Mouse (Mus musculus) stomach, postnatal 0 days (tissue): ENCODE data around the gene Iqcg. TPM values are rescaled to one million over a fixed set of nuclear protein-coding genes. Genes with fewer than 3 reads are reported as not detected.

Experiments
- ATAC-seq: fragments of 200-750 bp; cut with Nextera tagmentation; 2 replicates; pipeline ENCODE4 v1.8.0; 2017; ENCODE audit not compliant: low FRiP score, low TSS enrichment
- DNase-seq: peaks from one replicate; pipeline ENCODE4 v3.0.0-alpha.2; 2016; ENCODE audit warnings: low spot score
- H3K27ac ChIP-seq: fragments of 300-500 bp; sonication (generic); replicated peaks from 2 replicates; pipeline ENCODE4 v1.5.1; 2014; ENCODE audit warnings: mild to moderate bottlenecking, control low read depth
- H3K27me3 ChIP-seq: fragments of 300-500 bp; sonication (generic); 2 replicates; pipeline ENCODE4 v1.6.1; 2014; ENCODE audit warnings: low read length; ENCODE audit not compliant: control insufficient read depth, insufficient read depth
- H3K36me3 ChIP-seq: fragments of 300-500 bp; sonication (generic); 2 replicates; pipeline ENCODE4 v1.6.1; 2014; ENCODE audit warnings: low read length, mixed read lengths; ENCODE audit not compliant: control insufficient read depth, insufficient read depth
- H3K4me1 ChIP-seq: fragments of 300-500 bp; sonication (generic); replicated peaks from 2 replicates; pipeline ENCODE4 v1.6.1; 2014; ENCODE audit warnings: antibody characterized with exemption; ENCODE audit not compliant: control insufficient read depth, insufficient read depth
- H3K4me2 ChIP-seq: fragments of 300-500 bp; sonication (generic); replicated peaks from 2 replicates; pipeline ENCODE4 v1.6.1; 2014; ENCODE audit warnings: low read depth, mild to moderate bottlenecking, control low read depth, moderate library complexity
- H3K4me3 ChIP-seq: fragments of 300-500 bp; sonication (generic); 2 replicates; pipeline ENCODE4 v1.5.1; 2014; ENCODE audit warnings: low read depth, low read length, control low read depth
- H3K9ac ChIP-seq: fragments of 300-500 bp; sonication (generic); 2 replicates; pipeline ENCODE4 v1.6.1; 2014; ENCODE audit warnings: mild to moderate bottlenecking, low read length, control low read depth, mixed read lengths
- H3K9me3 ChIP-seq: fragments of 300-500 bp; sonication (generic); 2 replicates; pipeline ENCODE4 v1.6.1; 2016; ENCODE audit warnings: low read length; ENCODE audit not compliant: control insufficient read depth
- CTCF ChIP-seq: IDR thresholded peaks from 2 replicates; pipeline ENCODE4 v1.5.1; 2016; ENCODE audit warnings: antibody characterized with exemption, low read depth, mild to moderate bottlenecking, moderate library complexity
- EP300 ChIP-seq: optimal IDR thresholded peaks from 2 replicates; pipeline ENCODE3; 2016; ENCODE audit warnings: antibody characterized with exemption
- WGBS: fragments of 180-500 bp; shearing (Covaris S2); extraction: QIAGEN DNeasy Blood & Tissue Kit; methylation state at CpG from one replicate; pipeline ENCODE4 v1.1.7; 2014; 5-methylcytosine and 5-hydroxymethylcytosine counted together
- polyA plus RNA-seq: library from polyadenylated mRNA; unstranded; fragments of >200 nt; fragmentation: Nextera tagmentation; extraction: Ambion mirVana; gene quantifications from 2 replicates; pipeline ENCODE4 v1.2.1, GENCODE M21; 2015

The Iqcg gene
- polyA plus RNA-seq, 1 experiment from 2014 or later: 0.98 TPM

GRCm38 (mm10) chr16:33005216-33005615 lies 50.8 kb downstream of the Iqcg start:
- DNase-seq (peak; percentile 77), ATAC-seq (no peak)
- no peak overlapping the region for H3K4me3 ChIP-seq
- 28% methylated on average over 9 of the region's 9 CpGs for WGBS
- no peaks in the 10 kb centered on the region for H3K27me3 ChIP-seq
- H3K9ac ChIP-seq: no peak overlapping the region
- H3K4me1 ChIP-seq: no peaks in the 10 kb centered on the region
- H3K9me3 ChIP-seq: no peaks in the 10 kb centered on the region
- no peak for TF ChIP-seq EP300
- H3K36me3 ChIP-seq: peaks cover 12% of the 10 kb centered on the region
- H3K4me2 ChIP-seq: no peak overlapping the region
- H3K27ac ChIP-seq: no peak overlapping the region

- no peak for ATAC-seq
- H3K36me3 ChIP-seq: peaks cover 15% of the 10 kb centered on the region; the same call in 1 of the 2 replicates
- H3K4me2 ChIP-seq: no peak overlapping the region
- no peaks in the 10 kb centered on the region for H3K4me1 ChIP-seq
- 91% methylated on average over 5 of the region's 5 CpGs for WGBS
- H3K27ac ChIP-seq: no peak overlapping the region
- no peaks in the 10 kb centered on the region for H3K27me3 ChIP-seq
- TF ChIP-seq CTCF: no peak
- no peak for TF ChIP-seq EP300
- no peak overlapping the region for H3K4me3 ChIP-seq
- no peak overlapping the region for H3K9ac ChIP-seq
- DNase-seq: no peak
- no peaks in the 10 kb centered on the region for H3K9me3 ChIP-seq
Observed at GRCm38 (mm10) chr16:32992158-32992557, 63.9 kb downstream of the Iqcg start.

GRCm38 (mm10) chr16:32984631-32985030 lies 71.4 kb downstream of the Iqcg start:
- Histone ChIP-seq H3K4me1 (no peaks in the 10 kb centered on the region), H3K36me3 (peaks cover 9% of the 10 kb centered on the region; the same call in 1 of the 2 replicates), H3K27me3 (no peaks in the 10 kb centered on the region), H3K9me3 (no peaks in the 10 kb centered on the region), H3K9ac (no peak overlapping the region), H3K27ac (no peak overlapping the region), H3K4me3 (no peak overlapping the region), H3K4me2 (no peak overlapping the region)
- no peak for TF ChIP-seq CTCF
- TF ChIP-seq EP300: no peak
- ATAC-seq (no peak), DNase-seq (no peak)
- WGBS: 91% methylated on average over 2 of the region's 2 CpGs

- TF ChIP-seq CTCF: no peak
- TF ChIP-seq EP300: no peak
- H3K4me3 ChIP-seq: no peak overlapping the region
- no peak overlapping the region for H3K9ac ChIP-seq
- 77% methylated on average over 4 of the region's 4 CpGs for WGBS
- no peaks in the 10 kb centered on the region for H3K4me1 ChIP-seq
- H3K36me3 ChIP-seq: peaks cover 12% of the 10 kb centered on the region; the same call in 1 of the 2 replicates
- no peaks in the 10 kb centered on the region for H3K9me3 ChIP-seq
- H3K4me2 ChIP-seq: no peak overlapping the region
- DNase-seq (no peak), ATAC-seq (no peak)
- no peak overlapping the region for H3K27ac ChIP-seq
- H3K27me3 ChIP-seq: no peaks in the 10 kb centered on the region
Observed at GRCm38 (mm10) chr16:32981405-32981804, 74.6 kb downstream of the Iqcg start.

GRCm38 (mm10) chr16:32980227-32980626 lies 75.8 kb downstream of the Iqcg start:
- no peaks in the 10 kb centered on the region for H3K9me3 ChIP-seq
- no peak overlapping the region for H3K4me2 ChIP-seq
- DNase-seq (no peak), ATAC-seq (no peak)
- WGBS: 80% methylated on average over 1 of the region's 1 CpGs
- H3K36me3 ChIP-seq: peaks cover 15% of the 10 kb centered on the region; the same call in 1 of the 2 replicates
- H3K9ac ChIP-seq: no peak overlapping the region
- H3K27ac ChIP-seq: no peak overlapping the region
- no peak overlapping the region for H3K4me3 ChIP-seq
- H3K4me1 ChIP-seq: no peaks in the 10 kb centered on the region
- TF ChIP-seq CTCF: no peak
- TF ChIP-seq EP300: no peak
- H3K27me3 ChIP-seq: no peaks in the 10 kb centered on the region

GRCm38 (mm10) chr16:32973047-32973446 lies 83.0 kb downstream of the Iqcg start:
- no peak for TF ChIP-seq EP300
- no peak for TF ChIP-seq CTCF
- H3K4me3 ChIP-seq: no peak overlapping the region
- no peak for DNase-seq
- 74% methylated on average over 2 of the region's 2 CpGs for whole genome bisulfite sequencing
- H3K9me3 ChIP-seq: no peaks in the 10 kb centered on the region
- no peak overlapping the region for H3K27ac ChIP-seq
- ATAC-seq: no peak
- H3K27me3 ChIP-seq: no peaks in the 10 kb centered on the region
- no peak overlapping the region for H3K4me2 ChIP-seq
- H3K36me3 ChIP-seq: peaks cover 9% of the 10 kb centered on the region; the same call in 1 of the 2 replicates
- H3K4me1 ChIP-seq: no peaks in the 10 kb centered on the region
- no peak overlapping the region for H3K9ac ChIP-seq
